Mouse (Mus musculus) E14TG2a.4 (cell line): Measurements from ENCODE around the gene Jak2.

Experiments used
- H3K27me3 ChIP-seq: 2 replicates; pipeline ENCODE4 v1.6.1; 2014; ENCODE audit warnings: low read length, control low read depth; ENCODE audit not compliant: insufficient read depth
- H3K36me3 ChIP-seq: 2 replicates; pipeline ENCODE4 v1.6.1; 2014; ENCODE audit warnings: low read length, control low read depth; ENCODE audit not compliant: insufficient read depth
- H3K4me1 ChIP-seq: replicated peaks from 2 replicates; pipeline ENCODE4 v1.6.1; 2014; ENCODE audit warnings: low read depth, low read length, control low read depth
- H3K4me3 ChIP-seq: replicated peaks from 2 replicates; pipeline ENCODE4 v1.5.1; 2014; ENCODE audit warnings: mild to moderate bottlenecking, low read length
- H3K9me3 ChIP-seq: 2 replicates; pipeline ENCODE4 v1.6.1; 2014; ENCODE audit warnings: low read length, control low read depth
- CTCF ChIP-seq: conservative IDR thresholded peaks from 2 replicates; pipeline ENCODE4 v1.5.1; 2014; ENCODE audit warnings: low read length
- NANOG ChIP-seq: IDR thresholded peaks from 2 replicates; pipeline ENCODE4 v1.6.1; 2014; ENCODE audit warnings: borderline replicate concordance, low read length, mixed read lengths
- POU5F1 ChIP-seq: IDR thresholded peaks from 2 replicates; pipeline ENCODE4 v1.6.1; 2014; ENCODE audit warnings: low read length, borderline replicate concordance

Gene Jak2

GRCm38 (mm10) chr19:29350991-29351390, 99.4 kb downstream of the Jak2 start:
- no peaks in the 10 kb centered on the region for H3K36me3 ChIP-seq

GRCm38 (mm10) chr19:29354895-29355877, 103.6 kb downstream of the Jak2 start:
- peaks cover 29% of the 10 kb centered on the region for H3K4me1 ChIP-seq
- H3K4me3 ChIP-seq, result no peak overlapping the region; the same call in 1 of the 2 replicates
- TF ChIP-seq NANOG (no peak), CTCF (peak; percentile 87)
- no peaks in the 10 kb centered on the region for H3K9me3 ChIP-seq
- H3K36me3 ChIP-seq, result no peaks in the 10 kb centered on the region
- no peaks in the 10 kb centered on the region for H3K27me3 ChIP-seq

More at GRCm38 (mm10) chr19:29350991-29351390, 99.4 kb downstream of the Jak2 start:
- no peak for TF ChIP-seq CTCF
- TF ChIP-seq POU5F1, result no peak
- TF ChIP-seq NANOG, result no peak
- Histone ChIP-seq H3K27me3 (no peaks in the 10 kb centered on the region), H3K4me3 (no peak overlapping the region), H3K9me3 (no peaks in the 10 kb centered on the region), H3K4me1 (peaks cover 25% of the 10 kb centered on the region)

- Histone ChIP-seq H3K4me1 (peaks cover 22% of the 10 kb centered on the region), H3K9me3 (no peaks in the 10 kb centered on the region), H3K36me3 (no peaks in the 10 kb centered on the region), H3K4me3 (no peak overlapping the region), H3K27me3 (no peaks in the 10 kb centered on the region)
- no peak for TF ChIP-seq NANOG
- no peak for TF ChIP-seq CTCF
- TF ChIP-seq POU5F1, result no peak
These were observed 104.7 kb downstream of the Jak2 start for GRCm38 (mm10) chr19:29356281-29356680.

GRCm38 (mm10) chr19:29360251-29360650, 108.6 kb downstream of the Jak2 start:
- H3K4me1 ChIP-seq, result peaks cover 36% of the 10 kb centered on the region
- H3K4me3 ChIP-seq, result no peak overlapping the region
- H3K27me3 ChIP-seq, result 0 out of 2 replicates have a peak, but pooled peaks cover 8% of the 10 kb centered on the region
- H3K9me3 ChIP-seq, result no peaks in the 10 kb centered on the region
- H3K36me3 ChIP-seq, result no peaks in the 10 kb centered on the region
- TF ChIP-seq NANOG (no peak), POU5F1 (no peak), CTCF (no peak)

- Histone ChIP-seq H3K9me3 (no peaks in the 10 kb centered on the region), H3K36me3 (no peaks in the 10 kb centered on the region), H3K4me3 (peak overlapping the region; percentile 82), H3K27me3 (peaks cover 11% of the 10 kb centered on the region; the same call in 1 of the 2 replicates), H3K4me1 (peaks cover 36% of the 10 kb centered on the region)
- TF ChIP-seq NANOG (no peak), CTCF (no peak), POU5F1 (no peak)
These were observed 110.0 kb downstream of the Jak2 start for GRCm38 (mm10) chr19:29361468-29362130.

- H3K36me3 ChIP-seq, result no peaks in the 10 kb centered on the region
- no peaks in the 10 kb centered on the region for H3K9me3 ChIP-seq
- H3K4me1 ChIP-seq, result peaks cover 40% of the 10 kb centered on the region
- peaks cover 16% of the 10 kb centered on the region for H3K27me3 ChIP-seq
- peak overlapping the region; percentile 82 for H3K4me3 ChIP-seq
- TF ChIP-seq POU5F1 (no peak), NANOG (no peak), CTCF (no peak)
These were observed 110.7 kb downstream of the Jak2 start for GRCm38 (mm10) chr19:29362173-29362930.
